Mouse (Mus musculus) thymus, adult 18-20 months (tissue): ENCODE measurements around the gene Rab3il1.
A peak's percentile ranks its signal among the peaks of the same experiment; 100 is the strongest.
"Not testable (repeated sequence)": the region's sequence is repeated elsewhere in the genome, so short reads cannot be mapped to it uniquely, and the experiment has no call there.

Experiments used
- DNase-seq, 2 experiments: peaks; one replicate each; pipeline ENCODE4 v3.0.0; 2022; ENCODE audit warnings: mixed read lengths in 2 of 2

Gene Rab3il1

DNA sequence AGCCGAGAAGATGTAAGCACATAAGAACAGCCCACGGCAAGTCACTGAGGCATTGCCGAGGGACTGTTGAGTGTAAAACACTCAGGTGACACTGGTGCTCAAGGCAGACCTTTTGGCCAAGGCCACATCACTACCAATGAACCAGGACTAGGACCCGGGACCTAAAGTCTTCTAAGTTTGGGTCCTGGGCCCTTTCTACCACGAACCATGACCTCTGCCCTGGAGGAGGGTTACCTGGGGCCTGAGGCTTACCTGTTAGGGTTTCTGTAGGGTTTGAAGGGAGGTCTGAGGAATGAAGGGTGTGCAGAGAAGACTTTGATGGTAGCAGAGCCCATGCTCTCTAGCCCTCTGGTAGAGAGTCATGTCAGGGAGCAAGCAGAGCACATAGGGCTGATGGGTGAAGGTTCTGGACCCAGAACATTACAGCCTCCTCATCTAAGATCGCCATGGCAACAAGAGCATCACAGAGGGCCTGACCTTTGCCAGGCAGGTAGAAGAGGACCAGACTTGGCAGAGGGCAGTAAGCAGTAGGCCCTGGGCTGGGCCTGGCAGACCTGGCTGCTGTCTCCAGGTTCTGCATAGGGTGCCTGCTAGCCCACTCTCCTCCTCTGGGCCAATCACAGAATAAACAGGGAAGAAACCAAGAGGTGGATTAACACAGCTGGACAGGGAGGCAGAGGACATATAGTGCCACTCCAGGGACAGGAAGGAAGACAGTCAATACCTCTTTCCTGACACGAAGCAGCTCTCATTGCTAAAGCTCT lies at the start of gene Rab3il1, which contains the start of gene Best1:
Rab3il1 (plus strand) TSS at position 464 of the 764 bp plus-strand sequence.
Best1 (minus strand) TSS at position 428 of the 764 bp plus-strand sequence.
- DNase-seq: no peak

DNA sequence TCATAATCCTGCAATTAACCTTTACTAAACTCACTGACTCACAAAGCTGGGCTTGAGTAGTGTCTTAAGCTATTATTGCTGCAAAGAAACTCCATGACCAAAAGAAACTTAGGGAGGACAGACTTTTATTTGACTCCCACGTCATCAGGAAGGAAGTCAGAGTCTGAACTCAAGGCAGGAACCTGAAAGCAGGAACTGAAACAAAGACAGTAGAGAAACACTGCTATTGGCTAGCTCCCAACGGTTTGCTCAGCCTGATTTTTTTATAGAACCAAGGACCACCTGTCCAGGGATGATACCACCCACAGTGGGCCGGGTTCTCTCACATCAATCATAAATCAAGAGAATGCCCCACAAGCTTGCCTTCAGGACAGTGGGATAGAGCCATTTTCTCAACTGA lies 49.1 kb upstream of the Rab3il1 start:
- no peak for DNase-seq

DNA sequence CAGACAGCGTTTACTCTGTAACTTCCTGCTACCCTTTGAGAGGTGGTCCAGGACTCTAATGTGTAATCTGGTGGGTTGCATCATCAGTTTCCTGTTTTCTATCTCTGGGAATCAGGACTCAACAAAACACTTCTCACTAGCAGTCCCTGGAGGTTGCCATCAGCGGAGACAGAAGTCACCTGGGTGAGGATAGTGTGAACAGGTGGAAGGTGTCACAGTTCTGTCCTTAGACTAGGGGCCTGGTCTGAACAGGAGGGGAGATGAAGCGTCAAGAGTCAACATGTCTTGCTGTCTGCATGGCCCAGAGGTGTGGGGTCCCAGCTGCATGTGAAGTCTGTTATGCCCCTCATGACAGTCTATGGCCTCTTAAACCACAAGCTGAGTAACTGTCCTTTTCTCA lies 48.6 kb upstream of the Rab3il1 start:
- DNase-seq: no peak

DNA sequence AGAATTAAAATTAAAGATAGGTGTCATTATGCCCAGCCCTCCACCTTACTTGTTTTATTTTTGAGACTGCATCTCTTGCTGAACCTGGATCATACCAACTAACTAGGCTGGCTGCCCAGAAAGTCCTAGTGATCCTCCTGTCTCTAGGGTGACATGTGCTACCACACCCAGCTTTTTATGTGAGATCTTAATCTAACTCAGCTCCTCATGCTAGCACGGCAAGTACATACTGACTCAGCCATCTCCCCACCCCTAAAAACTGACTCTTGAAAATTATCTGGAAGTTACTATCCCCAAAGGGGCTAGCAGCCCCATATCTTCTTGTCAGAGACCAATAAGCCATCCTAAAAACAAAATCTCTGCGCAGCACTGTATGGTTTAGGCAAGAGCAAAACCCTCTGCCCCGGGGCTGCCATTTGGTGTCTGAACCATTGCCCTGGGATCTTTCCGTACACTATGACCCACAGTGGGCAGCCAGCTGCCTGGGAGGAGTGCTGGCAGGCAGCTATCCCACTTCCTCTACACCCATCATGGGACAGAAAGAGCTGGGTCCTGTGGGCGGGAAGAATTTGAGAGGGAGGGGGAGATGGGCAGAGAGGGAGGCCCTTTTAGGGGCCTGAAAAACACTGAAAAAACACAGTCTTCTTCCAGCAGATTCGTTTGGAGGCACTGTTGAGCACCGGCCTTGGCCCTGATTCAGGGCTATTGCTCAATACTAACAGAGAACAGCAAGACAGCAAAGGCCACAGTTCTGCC lies 47.2 kb upstream of the Rab3il1 start:
- no peak for DNase-seq

DNA sequence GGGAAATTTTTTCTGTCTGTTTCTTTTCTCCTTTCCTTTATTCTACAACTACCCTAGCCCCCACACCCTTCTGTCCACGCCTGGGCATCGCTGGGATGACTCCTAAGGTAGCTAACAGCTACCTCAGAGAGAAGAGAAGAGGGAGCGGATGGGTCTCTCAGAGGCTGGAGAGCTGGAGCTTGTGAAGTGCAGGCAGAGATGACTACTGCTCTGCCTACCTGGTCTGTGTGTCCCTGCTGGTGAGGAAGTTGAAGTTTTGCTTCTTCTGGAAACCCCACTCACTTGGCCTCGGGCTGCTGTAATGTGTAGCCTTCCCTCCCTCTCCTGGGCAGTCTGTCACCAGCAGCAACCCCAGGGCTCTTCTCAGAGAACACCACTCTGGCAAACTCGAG lies 46.7 kb upstream of the Rab3il1 start:
- no peak for DNase-seq

DNA sequence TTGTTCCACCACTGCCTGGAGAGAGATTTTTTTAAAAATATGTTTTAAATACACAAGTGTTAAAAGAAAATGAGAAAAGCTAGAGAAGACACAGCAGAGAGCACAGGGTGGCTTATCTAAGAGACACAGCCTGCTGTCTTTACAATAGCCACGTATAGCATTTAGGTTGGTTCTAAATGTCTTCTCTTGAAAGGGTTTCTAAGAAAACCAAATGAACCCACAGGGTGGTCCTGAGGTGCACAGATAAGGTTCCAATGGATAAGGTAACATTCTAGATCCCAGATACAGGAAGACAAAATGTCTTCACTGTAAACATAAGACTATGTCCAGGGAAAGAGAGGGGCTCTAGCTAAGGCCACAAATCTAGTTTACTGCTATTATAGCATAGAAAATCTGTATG lies 46.0 kb upstream of the Rab3il1 start:
- no peak for DNase-seq

DNA sequence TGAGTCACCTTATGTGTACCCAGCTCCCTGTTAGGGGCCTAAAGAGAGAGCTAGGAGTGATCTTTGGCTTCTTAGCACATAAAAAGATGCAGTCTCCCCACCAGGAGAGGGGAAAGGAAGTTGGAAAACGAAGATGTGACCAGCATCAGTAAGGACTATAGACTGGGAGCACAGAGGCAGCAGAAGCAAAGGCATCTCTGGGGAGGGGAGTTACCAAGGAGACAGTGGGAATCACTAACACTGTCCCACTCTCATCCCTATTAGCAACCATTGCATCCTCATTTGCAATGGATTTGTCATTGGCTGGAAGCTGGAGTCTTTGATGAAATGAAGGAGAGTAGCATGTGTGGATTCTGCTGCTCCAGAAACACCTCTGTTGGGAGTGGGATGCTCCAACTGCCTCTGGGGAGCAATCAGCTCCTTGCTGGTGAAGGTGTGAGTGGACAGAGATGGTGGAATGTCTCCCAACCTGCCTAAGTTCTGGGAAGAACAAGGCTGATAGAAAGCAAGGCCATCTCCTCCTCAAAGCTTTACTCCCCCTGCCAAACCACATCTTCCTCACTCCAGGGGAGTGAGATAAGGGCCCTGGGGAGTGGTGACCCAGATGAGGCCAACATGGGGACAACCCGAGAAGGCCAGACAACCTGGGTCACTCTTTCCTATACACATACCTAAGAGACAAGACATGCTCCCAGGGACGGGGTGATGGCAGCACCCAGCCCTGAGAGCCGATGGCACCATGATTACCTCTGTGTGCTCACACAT lies 44.7 kb upstream of the Rab3il1 start:
- no peak for DNase-seq

DNA sequence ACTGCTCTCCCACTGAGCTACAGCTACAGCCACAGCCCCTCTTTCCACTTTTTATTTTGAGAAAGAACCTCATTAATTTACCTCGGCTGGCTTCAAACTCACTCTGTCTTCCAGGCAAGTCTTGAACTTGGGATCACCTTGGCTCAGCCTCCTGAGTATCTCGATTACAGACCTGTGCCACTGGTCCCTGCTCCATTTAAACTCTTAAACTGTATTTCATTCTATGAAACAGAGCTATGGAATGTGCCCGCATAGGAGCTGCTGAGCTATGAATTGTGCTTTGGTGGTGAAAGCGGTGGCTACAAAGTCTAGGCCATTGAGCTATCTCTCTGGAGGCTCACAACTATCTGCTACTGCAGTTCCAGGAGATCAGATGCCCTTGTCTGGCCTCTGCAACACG lies 43.5 kb upstream of the Rab3il1 start:
- DNase-seq: no peak

DNA sequence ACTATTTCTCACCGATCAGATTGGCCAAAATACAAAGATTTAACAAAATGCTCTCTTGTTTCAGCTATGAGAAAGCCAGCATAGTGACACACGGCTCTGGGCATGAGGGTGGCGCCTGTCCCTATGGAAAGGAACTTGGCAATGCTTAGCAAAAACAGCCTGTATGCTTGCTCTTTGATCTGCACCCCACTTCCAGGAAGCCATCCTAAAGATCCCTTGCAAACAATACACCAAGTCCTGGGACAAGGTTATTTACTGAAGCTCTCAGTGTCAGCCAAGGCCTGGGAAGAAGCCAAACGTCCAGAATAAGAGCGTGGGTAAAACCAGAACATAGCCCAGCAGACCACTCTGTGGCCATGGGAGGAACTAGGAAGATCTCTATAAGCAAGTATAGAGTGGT lies 40.7 kb upstream of the Rab3il1 start:
- no peak for DNase-seq

DNA sequence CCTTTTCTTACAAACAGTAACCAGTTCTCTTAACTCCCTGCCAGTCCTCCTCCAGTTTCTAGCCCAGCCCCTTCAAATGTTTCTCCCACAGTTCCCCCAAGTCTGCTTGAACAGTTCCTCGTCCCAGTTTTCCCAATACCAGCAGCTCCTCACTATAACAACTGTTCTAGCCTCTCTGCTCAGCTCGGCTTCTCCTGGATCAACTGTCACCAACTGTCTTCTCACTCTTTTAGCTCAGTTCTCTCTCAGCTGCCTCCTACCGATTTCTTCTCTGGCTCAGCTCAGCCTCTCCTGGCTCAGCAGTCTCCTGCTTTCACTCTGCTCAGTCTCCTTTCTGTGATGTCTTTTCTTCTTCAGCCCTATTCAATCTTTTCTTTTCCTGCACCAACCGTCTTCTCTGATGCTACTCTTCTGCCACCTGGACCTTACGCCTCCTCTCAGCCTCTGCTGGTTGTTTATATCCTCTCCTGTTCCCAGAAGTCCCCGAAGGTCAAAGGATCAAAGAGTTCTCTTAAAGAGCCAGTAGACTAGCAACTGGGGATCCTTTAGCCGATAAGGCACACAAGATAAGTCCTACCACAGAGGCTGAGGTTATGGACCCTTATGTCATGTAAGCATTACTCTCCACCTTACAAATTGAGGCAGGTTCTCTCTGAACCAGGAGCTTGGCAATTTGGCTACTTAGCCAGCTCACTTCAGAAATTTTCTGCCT lies 37.1 kb upstream of the Rab3il1 start:
- no peak for DNase-seq

DNA sequence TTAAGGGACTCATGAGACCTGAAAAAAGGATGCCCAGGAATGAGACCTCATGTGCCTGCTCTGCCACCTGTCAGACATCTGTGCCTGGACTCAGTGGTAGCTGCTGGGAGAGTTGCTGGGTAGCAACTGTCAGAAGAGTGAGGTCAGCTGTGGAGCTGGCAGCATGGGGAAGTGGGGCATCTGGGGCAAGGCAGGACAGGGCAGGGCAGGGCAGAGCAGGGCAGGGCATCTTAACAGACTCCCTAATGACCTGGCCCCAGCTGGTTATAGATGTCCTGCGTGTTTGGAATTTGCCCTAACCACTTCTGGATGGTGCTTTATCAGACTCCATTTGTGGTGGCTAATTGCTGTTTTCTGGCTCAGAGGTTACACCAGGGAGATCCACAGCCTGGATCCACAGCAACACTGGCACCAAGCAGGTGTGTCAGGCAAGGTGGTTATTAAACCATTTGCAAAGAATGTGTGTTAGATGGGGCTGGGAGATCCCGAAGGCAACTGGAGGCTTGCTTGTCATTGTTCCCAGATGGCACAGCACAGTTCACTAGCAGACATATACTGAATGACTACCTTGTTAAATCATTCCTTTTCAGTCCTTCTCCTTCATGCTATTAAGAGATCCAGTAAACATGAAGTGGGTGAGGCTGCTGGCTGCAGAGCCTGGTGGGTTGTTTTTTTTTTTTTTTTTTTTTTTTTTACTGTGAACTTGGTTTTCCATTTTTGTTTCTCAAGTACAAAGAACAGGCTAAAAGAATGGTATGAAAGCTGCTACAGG lies 35.2 kb upstream of the Rab3il1 start:
- DNase-seq: no peak

DNA sequence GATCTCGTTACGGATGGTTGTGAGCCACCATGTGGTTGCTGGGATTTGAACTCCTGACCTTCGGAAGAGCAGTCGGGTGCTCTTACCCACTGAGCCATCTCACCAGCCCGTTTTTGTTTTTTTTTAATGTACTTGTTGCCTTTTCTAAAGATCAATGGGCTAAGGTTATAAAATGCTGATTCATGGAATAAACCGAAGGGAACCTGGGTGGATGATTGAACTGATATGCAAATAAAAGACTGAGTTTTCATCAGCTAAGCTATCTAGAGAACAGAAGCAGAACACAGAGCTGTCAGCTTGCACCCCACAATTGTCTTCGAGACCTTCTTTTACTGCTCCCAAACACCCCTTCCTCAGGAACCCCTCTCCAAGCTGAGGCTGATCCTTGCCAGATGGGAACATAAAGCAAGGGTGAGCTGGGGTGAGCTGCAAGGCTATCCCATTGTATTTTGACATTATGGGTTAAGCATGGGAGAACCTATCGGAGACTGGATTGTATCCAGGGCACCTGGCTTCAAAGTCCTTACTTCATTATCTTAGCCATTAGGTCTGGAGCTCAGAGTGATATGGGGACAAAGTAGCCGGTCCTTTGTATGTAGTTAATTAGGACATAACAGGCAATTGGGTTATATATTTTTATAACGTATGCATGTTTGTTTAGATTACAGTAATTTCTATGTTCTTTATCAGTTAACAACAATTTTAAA lies 33.2 kb upstream of the Rab3il1 start:
- no peak for DNase-seq

DNA sequence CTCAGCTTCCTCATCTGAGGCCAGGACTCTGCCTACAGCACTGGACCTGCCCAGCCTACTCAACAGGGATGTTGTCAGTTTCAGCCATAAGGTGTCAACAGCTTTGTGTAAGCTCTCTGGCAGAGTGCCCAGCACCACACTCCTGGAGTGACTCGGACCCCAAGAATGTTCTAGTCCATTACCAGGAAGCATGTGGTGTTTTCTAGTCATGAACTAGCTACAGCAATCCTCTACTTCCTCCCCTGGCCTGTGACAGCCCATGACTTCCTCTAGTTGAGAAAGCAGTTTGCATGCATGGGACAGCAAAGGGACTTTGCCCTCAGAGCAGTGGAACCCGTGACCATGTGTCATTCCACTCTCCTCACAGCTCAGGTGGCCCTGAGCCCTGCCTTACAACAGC lies 26.6 kb upstream of the Rab3il1 start:
- DNase-seq: not testable (repeated sequence)

DNA sequence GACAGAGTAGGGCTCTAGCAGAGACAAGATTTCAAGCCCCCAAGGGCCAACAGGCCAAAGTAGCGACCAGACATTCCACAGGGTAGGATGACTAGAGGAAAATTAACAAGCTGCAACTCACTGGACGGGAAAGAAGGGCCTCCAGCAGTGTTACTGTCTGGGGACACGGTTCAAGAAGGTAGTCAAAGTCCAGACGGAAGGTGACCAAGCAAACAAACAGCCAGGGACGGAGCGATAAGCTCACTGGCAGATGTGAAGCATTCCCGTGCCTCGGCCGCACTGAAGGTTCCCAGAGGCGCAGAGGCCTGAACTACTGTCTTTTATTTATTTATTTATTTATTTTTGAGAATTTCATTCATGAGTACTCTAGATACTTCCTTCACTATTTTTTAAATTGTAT lies 24.4 kb upstream of the Rab3il1 start:
- DNase-seq: no peak

DNA sequence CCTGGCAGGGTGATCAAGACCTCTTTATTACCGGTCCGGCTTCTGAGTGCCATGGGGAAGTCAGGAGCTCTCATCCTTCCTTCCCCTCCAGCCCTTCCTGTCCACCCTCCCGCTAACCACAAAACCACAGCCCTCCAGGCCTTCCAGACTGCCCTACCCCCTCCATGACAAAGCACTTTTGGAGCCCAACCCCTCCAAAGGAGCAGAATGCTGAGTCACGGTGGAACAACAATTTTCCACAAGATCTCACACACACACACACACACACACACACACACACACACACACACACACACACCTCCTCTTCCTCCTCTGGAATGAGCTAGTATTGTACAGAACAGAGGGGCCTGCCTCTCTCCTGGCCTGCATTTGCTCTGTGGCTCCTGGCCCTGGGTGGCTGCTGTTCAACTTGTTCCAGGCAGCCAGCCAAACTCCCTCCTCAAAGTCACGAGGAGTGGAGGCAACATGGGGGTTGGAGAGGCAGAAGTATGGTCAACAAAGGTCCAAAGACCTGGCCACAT lies 23.0 kb upstream of the Rab3il1 start:
- DNase-seq: no peak

DNA sequence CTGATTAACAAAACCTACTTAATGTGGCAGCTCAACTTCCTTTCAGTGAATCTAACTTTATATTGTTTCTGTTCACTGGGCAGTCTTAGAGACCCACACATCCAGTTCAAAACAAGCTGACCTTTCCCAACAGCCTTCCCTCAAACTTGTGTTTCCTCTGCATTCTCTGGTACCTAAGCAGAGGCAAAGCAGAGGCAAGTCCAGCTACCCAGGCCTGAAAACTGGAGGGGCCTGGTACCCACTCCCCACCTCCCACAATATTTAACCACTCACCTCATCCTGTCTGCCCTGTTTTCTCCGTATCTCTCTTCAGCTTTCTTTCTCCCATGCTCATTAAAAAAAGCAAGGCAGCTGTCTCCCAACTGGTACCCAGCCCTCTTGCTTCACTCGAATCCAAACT lies 22.3 kb upstream of the Rab3il1 start:
- no peak for DNase-seq

DNA sequence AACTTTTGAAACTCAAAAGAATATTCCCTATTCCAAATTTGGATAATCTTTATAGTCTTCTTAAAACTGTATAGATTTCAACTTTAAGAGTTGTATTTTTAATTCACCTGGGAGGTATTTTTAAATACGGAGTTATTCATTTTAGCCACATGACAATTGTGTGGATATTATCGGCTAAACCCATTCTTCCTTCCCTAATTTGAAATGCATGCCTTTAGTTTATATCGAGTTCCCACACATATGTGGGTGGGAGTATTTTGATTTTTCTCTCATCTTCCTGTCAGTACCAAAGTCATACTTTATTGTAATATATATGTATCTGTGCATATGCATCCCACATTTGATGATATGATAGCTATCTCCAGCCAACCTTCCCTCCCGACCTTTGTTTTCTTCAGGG lies 21.2 kb upstream of the Rab3il1 start, which contains the start of gene Fth1:
Fth1 (plus strand) TSS at position 341 of the 400 bp plus-strand sequence.
- no peak for DNase-seq

DNA sequence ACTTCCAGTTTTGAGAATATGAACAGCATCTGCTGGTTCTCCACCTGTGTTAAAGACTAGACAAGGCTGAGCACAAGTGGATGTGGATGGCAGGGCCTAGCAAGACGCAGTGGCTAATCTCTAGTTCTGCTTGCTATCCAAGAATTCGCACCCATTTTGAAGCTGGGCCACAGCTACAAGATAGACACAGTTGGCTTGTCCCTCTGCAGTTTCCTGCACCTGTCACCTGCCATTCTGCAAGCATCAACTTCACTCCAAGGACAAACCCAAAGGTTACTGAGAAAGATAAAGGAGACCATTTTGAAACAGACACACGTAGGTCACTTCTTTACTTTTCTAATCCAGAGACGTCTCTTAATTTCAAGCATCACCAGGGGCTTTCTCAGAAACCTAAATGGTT lies 19.8 kb upstream of the Rab3il1 start:
- DNase-seq: no peak

DNA sequence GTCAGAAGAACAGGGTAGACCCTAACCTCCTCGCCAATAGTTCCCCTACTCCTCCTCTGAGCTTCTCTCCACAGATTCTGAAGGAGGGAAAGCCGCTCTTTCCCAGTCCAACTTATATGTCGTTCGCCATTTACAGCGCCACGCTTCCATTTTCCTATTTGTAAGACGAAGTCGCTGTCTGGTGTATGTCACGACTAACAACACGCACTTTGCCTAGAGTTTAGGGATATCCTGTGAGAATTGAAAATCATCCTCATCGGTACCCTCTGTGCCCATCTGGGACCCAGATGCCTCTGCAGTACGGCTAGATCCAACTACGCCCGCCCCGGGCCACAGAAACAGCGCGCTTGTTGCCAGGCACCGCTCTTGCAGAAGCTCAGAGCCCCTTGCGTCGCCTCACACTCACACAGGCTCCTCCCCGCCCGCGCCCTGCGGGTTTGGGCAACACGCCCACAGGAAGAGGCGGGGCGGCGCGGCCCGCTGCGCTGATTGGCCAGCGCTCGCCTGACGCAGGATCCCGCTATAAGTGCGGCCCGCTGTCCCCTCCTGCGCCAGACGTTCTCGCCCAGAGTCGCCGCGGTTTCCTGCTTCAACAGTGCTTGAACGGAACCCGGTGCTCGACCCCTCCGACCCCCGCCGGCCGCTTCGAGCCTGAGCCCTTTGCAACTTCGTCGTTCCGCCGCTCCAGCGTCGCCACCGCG lies 19.2 kb upstream of the Rab3il1 start:
- peak; percentile 93 to 95 for DNase-seq

DNA sequence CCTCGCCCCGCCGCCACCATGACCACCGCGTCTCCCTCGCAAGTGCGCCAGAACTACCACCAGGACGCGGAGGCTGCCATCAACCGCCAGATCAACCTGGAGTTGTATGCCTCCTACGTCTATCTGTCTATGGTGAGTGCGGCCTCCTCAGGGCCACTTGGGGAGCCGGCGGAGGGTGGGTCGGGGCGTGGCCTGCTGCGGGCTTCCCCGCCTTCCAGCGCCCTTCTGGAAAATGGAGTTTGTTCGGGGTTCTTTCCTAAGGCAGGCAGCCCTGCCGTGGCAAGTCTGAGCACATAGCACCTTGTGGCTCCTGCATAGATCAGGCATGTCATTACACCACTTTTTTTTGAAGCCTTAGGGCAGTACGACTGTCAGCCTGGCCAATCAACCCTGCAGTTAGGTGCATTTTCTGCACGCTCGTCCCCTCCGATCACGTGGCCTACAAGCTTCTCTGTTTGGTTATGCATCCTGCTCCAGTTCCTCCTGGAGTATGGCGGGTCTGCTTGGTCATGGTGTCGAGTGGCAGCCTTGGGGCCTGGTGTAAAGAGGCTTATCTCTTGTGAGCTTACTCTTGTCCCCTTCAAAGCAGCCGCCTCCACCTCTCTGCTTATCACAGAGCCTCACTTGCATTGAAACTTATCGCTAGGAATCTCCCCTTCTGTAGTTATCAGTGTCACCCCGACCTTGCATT lies 18.5 kb upstream of the Rab3il1 start:
- peak in 1 of 2 experiments; percentile 59 for DNase-seq
